Mouse (Mus musculus) common myeloid progenitor, adult 5-6 weeks (primary cell): Measurements from ENCODE around the gene Hrnr. TPM values are rescaled to one million over a fixed set of nuclear protein-coding genes. Genes with fewer than 3 reads are reported as not detected.

Experiments
- total RNA-seq: library from RNA; stranded (forward); fragments of 200-1000, 187-1606 nt; gene quantifications from 2 replicates; pipeline ENCODE4 v1.2.3, GENCODE M21; 2017

Gene Hrnr
- total RNA-seq, 1 experiment from 2014 or later, result not detected

Other genes starting within 250 kb of the Hrnr start
- gene Crnn, start 175.0 kb upstream of the Hrnr start, total RNA-seq, result not detected in 2 replicates
- not detected in 2 replicates for gene Flg2, start 122.5 kb upstream of the Hrnr start, total RNA-seq
- gene Flg, start 46.2 kb upstream of the Hrnr start, total RNA-seq, result not detected in 2 replicates
- gene Rptn, start 74.0 kb downstream of the Hrnr start, total RNA-seq, result not detected in 2 replicates
- gene Tchh, start 122.6 kb downstream of the Hrnr start, total RNA-seq, result 0.19 TPM in 1 of 2 replicates, not detected in the other
- gene Tchhl1, start 149.0 kb downstream of the Hrnr start, total RNA-seq, result not detected in 2 replicates
- 45.4 and 46.0 TPM in 2 replicates for gene S100a11, start 200.7 kb downstream of the Hrnr start, total RNA-seq
- gene S100a10, start 235.3 kb downstream of the Hrnr start, total RNA-seq, result 282 and 405 TPM in 2 replicates